Mouse (Mus musculus): ENCODE results near the gene Mdga1.

GRCm38 (mm10) chr17:29854388-29854787 lies 115.5 kb downstream of the Mdga1 start:
- no peak for TF ChIP-seq CTCF (IDR thresholded peaks at IDR 0.05; ENCODE audit: borderline replicate concordance, insufficient read depth, low read depth, low read length)
- no peak for TF ChIP-seq POLR2A (IDR thresholded peaks at IDR 0.05; ENCODE audit: borderline replicate concordance, insufficient read depth, low read length)
